8 mouse cellular contexts compared by ENCODE assay signal in the genomic region with DNA sequence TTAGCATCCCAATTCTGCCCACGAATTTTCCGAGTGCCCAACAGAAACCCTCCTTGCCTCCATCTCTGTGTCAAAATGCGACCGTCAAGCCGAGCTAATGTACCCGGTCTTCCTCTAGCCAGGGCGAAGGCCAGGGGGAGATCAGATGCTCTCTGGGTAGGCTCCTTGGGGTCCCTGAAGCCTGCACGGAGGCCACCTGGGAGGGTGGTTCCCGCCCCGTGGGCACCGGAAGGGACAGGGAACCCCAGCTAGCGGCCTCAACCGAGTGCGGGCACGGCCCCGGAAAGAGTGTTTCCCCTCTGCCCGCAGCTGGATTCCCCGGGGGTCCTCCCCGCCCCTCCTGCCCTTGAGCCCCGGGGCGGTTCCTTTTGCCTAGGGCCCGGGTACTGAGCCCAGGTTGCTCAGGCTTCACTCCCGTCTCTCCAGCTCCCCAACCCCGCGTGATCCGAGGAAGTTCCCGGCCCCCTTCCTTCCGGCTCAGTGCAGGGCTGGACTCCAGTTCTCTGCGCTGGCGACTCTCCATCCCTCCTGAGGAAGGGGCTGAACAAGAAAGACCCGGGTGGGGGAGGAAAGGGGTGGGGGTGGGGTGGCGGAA. TPM values are rescaled to one million over a fixed set of nuclear protein-coding genes. Genes with fewer than 3 reads are reported as not detected.
A peak's percentile ranks its signal among the peaks of the same experiment; 100 is the strongest.
DNase-seq lines count a peak whose midpoint lies in the region; ATAC-seq and TF ChIP-seq lines count a peak whose summit lies in the region.

No protein-coding gene starts in this region.

- intact Hi-C loops in heart, adult 2 months (cut with DNase I) = no loop called here
- intact Hi-C loops in heart, postnatal 25 days (cut with DNase I) = no loop called here
- intact Hi-C loops in gastrocnemius, postnatal 36 days (cut with DNase I) = no loop called here

- no peak overlapping the region for H3K27ac ChIP-seq in heart, adult 2 months
- no peak overlapping the region for H3K27ac ChIP-seq in ES-Bruce4 (ENCODE audit: insufficient read depth, low read length)
- no peak overlapping the region for H3K27ac ChIP-seq in embryonic fibroblast, embryonic 13.5 days (ENCODE audit: insufficient read depth, low read length)
- H3K27ac ChIP-seq in intestine, embryonic 16.5 days (ENCODE audit: low read length) = no peak overlapping the region
- no peak overlapping the region for H3K27ac ChIP-seq in neural tube, embryonic 12.5 days

- peaks cover 19% of the 10 kb centered on the region for H3K27me3 ChIP-seq in heart, adult 2 months (ENCODE audit: control insufficient read depth, insufficient read depth, low read length)
- H3K27me3 ChIP-seq in ES-Bruce4 (ENCODE audit: control insufficient read depth, insufficient read depth, low read length, poor library complexity, severe bottlenecking) = peaks cover 15% of the 10 kb centered on the region
- H3K27me3 ChIP-seq in intestine, embryonic 16.5 days (replicated peaks; ENCODE audit: control insufficient read depth, insufficient read depth, low read length) = peaks cover 41% of the 10 kb centered on the region
- peaks cover 46% of the 10 kb centered on the region for H3K27me3 ChIP-seq in neural tube, embryonic 12.5 days (replicated peaks)

- TF ChIP-seq EP300 in heart, adult 2 months (IDR thresholded peaks at IDR 0.05; ENCODE audit: insufficient read depth, low read depth, low read length) = no peak
- no peak for TF ChIP-seq EP300 in ES-Bruce4 (IDR thresholded peaks at IDR 0.05; ENCODE audit: insufficient read depth, low read depth, low read length)

- H3K4me2 ChIP-seq in intestine, embryonic 16.5 days (ENCODE audit: low read depth, low read length) = peak overlapping the region; percentile 100
- peak overlapping the region; percentile 100 for H3K4me2 ChIP-seq in neural tube, embryonic 12.5 days (replicated peaks)

- H3K36me3 ChIP-seq in heart, adult 2 months (ENCODE audit: control insufficient read depth, insufficient read depth, low read length) = no peaks in the 10 kb centered on the region
- H3K36me3 ChIP-seq in ES-Bruce4 (ENCODE audit: control insufficient read depth, insufficient read depth, low read length, poor library complexity, severe bottlenecking) = no peaks in the 10 kb centered on the region
- H3K36me3 ChIP-seq in intestine, embryonic 16.5 days (ENCODE audit: control insufficient read depth, insufficient read depth, low read length) = no peaks in the 10 kb centered on the region
- no peaks in the 10 kb centered on the region for H3K36me3 ChIP-seq in neural tube, embryonic 12.5 days

- no peaks in the 10 kb centered on the region for H3K79me2 ChIP-seq in heart, adult 2 months (replicated peaks; ENCODE audit: control insufficient read depth, insufficient read depth, low read length)

- peak overlapping the region; percentile 31 for H3K4me3 ChIP-seq in heart, adult 2 months
- H3K4me3 ChIP-seq in ES-Bruce4 (ENCODE audit: low read depth, low read length) = peak overlapping the region; percentile 76
- H3K4me3 ChIP-seq in embryonic fibroblast, embryonic 13.5 days (ENCODE audit: insufficient read depth, low read length) = peak overlapping the region; percentile 25
- peak overlapping the region; percentile 61 for H3K4me3 ChIP-seq in intestine, embryonic 16.5 days (ENCODE audit: low read length)
- peak overlapping the region; percentile 52 for H3K4me3 ChIP-seq in neural tube, embryonic 12.5 days

- H3K9me3 ChIP-seq in ES-Bruce4 (replicated peaks; ENCODE audit: control insufficient read depth, insufficient read depth, low read length, poor library complexity, severe bottlenecking) = no peaks in the 10 kb centered on the region
- H3K9me3 ChIP-seq in intestine, embryonic 16.5 days (ENCODE audit: control insufficient read depth, low read length) = no peaks in the 10 kb centered on the region
- no peaks in the 10 kb centered on the region for H3K9me3 ChIP-seq in neural tube, embryonic 12.5 days

- ATAC-seq in intestine, embryonic 16.5 days = peak; percentile 72
- peak; percentile 48 for ATAC-seq in neural tube, embryonic 12.5 days (ENCODE audit: low FRiP score, low read depth)

- H3K4me1 ChIP-seq in heart, adult 2 months (ENCODE audit: control insufficient read depth, insufficient read depth, low read length) = no peaks in the 10 kb centered on the region
- H3K4me1 ChIP-seq in ES-Bruce4 (ENCODE audit: control insufficient read depth, insufficient read depth, low read length) = no peaks in the 10 kb centered on the region
- peaks cover 2% of the 10 kb centered on the region; the same call in 1 of the 2 replicates for H3K4me1 ChIP-seq in embryonic fibroblast, embryonic 13.5 days (ENCODE audit: control insufficient read depth, insufficient read depth, low read length)
- peaks cover 26% of the 10 kb centered on the region for H3K4me1 ChIP-seq in intestine, embryonic 16.5 days (ENCODE audit: control insufficient read depth, insufficient read depth, low read length)
- peaks cover 30% of the 10 kb centered on the region for H3K4me1 ChIP-seq in neural tube, embryonic 12.5 days

- no peak overlapping the region for H3K9ac ChIP-seq in heart, adult 2 months (ENCODE audit: low read depth, low read length)
- H3K9ac ChIP-seq in ES-Bruce4 (ENCODE audit: low read depth, poor library complexity, severe bottlenecking) = peak overlapping the region; percentile 4; the same call in 1 of the 2 replicates
- peak overlapping the region; percentile 62 for H3K9ac ChIP-seq in intestine, embryonic 16.5 days (ENCODE audit: low read depth, low read length)
- H3K9ac ChIP-seq in neural tube, embryonic 12.5 days = no peak overlapping the region

- no peak for TF ChIP-seq POLR2A in heart, adult 2 months (IDR thresholded peaks at IDR 0.05; ENCODE audit: insufficient read depth, low read depth, low read length)
- TF ChIP-seq POLR2A in ES-Bruce4 (IDR thresholded peaks at IDR 0.05; ENCODE audit: insufficient read depth, low read length) = no peak
- no peak for TF ChIP-seq POLR2A in embryonic fibroblast, embryonic 13.5 days (IDR thresholded peaks at IDR 0.05; ENCODE audit: low read depth, low read length)

- TF ChIP-seq CTCF in heart, adult 2 months (IDR thresholded peaks at IDR 0.05) = no peak
- no peak for TF ChIP-seq CTCF in ES-Bruce4 (IDR thresholded peaks at IDR 0.05; ENCODE audit: low read depth, low read length)
- no peak for TF ChIP-seq CTCF in embryonic fibroblast, embryonic 13.5 days (IDR thresholded peaks at IDR 0.05; ENCODE audit: borderline replicate concordance, insufficient read depth, low read length)

- under 1% methylated on average over 32 of the region's 32 CpGs for WGBS in heart, adult 2 months
- WGBS in intestine, embryonic 16.5 days = under 1% methylated on average over 32 of the region's 32 CpGs
- WGBS in neural tube, embryonic 12.5 days = 1% methylated on average over 32 of the region's 32 CpGs

- no peak for DNase-seq in heart, adult 2 months
- no peak for DNase-seq in heart, postnatal 25 days (ENCODE audit: low spot score)
- DNase-seq in gastrocnemius, postnatal 36 days = no peak
- DNase-seq in right cerebral cortex, adult 2 months (ENCODE audit: low spot score in 2 of 2) = no peak

RNA-seq across cellular contexts. Expression of gene Slc35d3, which starts 1.4 kb away (rescaled TPM):
- total RNA-seq in heart, adult 2 months (2021) = not detected
- polyA plus RNA-seq in heart, adult 2 months (2012; rRNA removed) = 0.06 and 0.14 TPM in 2 replicates
- total RNA-seq in heart, postnatal 25 days (2021) = not detected
- not detected in 2 replicates for polyA plus RNA-seq in ES-Bruce4 (2011; ENCODE audit: insufficient read depth, insufficient read length, low read depth, missing spikeins)
- 1.4 and 1.5 TPM in 2 replicates for polyA plus RNA-seq in embryonic fibroblast, embryonic 13.5 days (2011; ENCODE audit: insufficient read length, low read depth, missing spikeins)
- 0.36 and 0.49 TPM in 2 replicates for polyA plus RNA-seq in intestine, embryonic 16.5 days (2015; fragmentation: Nextera tagmentation; extraction: Ambion mirVana)
- polyA plus RNA-seq in neural tube, embryonic 12.5 days (2016; fragmentation: Nextera tagmentation; extraction: Ambion mirVana) = 0.87 and 0.95 TPM in 2 replicates
- total RNA-seq in gastrocnemius, postnatal 36 days (2021) = not detected

RNA-seq across cellular contexts. Expression of gene Pex7, which starts 57.6 kb away (rescaled TPM):
- total RNA-seq in heart, adult 2 months (2021) = 10 to 100 TPM; 32.5 to 32.8 TPM
- 37.6 and 59.0 TPM in 2 replicates for polyA plus RNA-seq in heart, adult 2 months (2012; rRNA removed)
- 10 to 100 TPM; 25.5 to 28.9 TPM for total RNA-seq in heart, postnatal 25 days (2021)
- 32.4 and 36.7 TPM in 2 replicates for polyA plus RNA-seq in ES-Bruce4 (2011; ENCODE audit: insufficient read depth, insufficient read length, low read depth, missing spikeins)
- polyA plus RNA-seq in embryonic fibroblast, embryonic 13.5 days (2011; ENCODE audit: insufficient read length, low read depth, missing spikeins) = 13.6 and 19.7 TPM in 2 replicates
- polyA plus RNA-seq in intestine, embryonic 16.5 days (2015; fragmentation: Nextera tagmentation; extraction: Ambion mirVana) = 51.4 and 57.0 TPM in 2 replicates
- polyA plus RNA-seq in neural tube, embryonic 12.5 days (2016; fragmentation: Nextera tagmentation; extraction: Ambion mirVana) = 24.8 and 26.4 TPM in 2 replicates
- total RNA-seq in gastrocnemius, postnatal 36 days (2021) = 10 to 100 TPM; 18.2 to 20.0 TPM

Comparison
In these comparisons a context has a peak if more than half of its experiments do, and no peak if none do; other contexts are left out.
1. H3K4me3 ChIP-seq: peak in every context shown above with its lines; median percentile 76 in ES-Bruce4; 61 in intestine, embryonic 16.5 days; 52 in neural tube, embryonic 12.5 days; 31 in heart, adult 2 months; 25 in embryonic fibroblast, embryonic 13.5 days.
2. H3K9ac ChIP-seq: peak in ES-Bruce4 (single experiment) and intestine, embryonic 16.5 days (single experiment); none in heart, adult 2 months (single experiment) and neural tube, embryonic 12.5 days (single experiment).